Mouse (Mus musculus) adrenal gland, postnatal 25 days (tissue): ENCODE measurements around the gene Akna. TPM values are rescaled to one million over a fixed set of nuclear protein-coding genes. Genes with fewer than 3 reads are reported as not detected.

Experiments
- DNase-seq: peaks from one replicate; pipeline ENCODE4 v3.0.0; 2021; ENCODE audit warnings: mixed read lengths
- total RNA-seq: library from RNA; stranded (reverse); gene quantifications from 2 replicates; pipeline ENCODE4 v1.2.3, GENCODE M21; 2021

Gene Akna
- total RNA-seq, 1 experiment from 2014 or later = 3.8 TPM

GRCm38 (mm10) chr4:63383474-63383873 lies 19.7 kb downstream of the Akna start:
- DNase-seq = no peak

- DNase-seq = no peak
Measured at GRCm38 (mm10) chr4:63382676-63383369, 20.3 kb downstream of the Akna start.

GRCm38 (mm10) chr4:63377483-63377882 lies 25.7 kb downstream of the Akna start:
- DNase-seq = no peak

- no peak for DNase-seq
Measured at GRCm38 (mm10) chr4:63375367-63375766, 27.8 kb downstream of the Akna start.

DNA sequence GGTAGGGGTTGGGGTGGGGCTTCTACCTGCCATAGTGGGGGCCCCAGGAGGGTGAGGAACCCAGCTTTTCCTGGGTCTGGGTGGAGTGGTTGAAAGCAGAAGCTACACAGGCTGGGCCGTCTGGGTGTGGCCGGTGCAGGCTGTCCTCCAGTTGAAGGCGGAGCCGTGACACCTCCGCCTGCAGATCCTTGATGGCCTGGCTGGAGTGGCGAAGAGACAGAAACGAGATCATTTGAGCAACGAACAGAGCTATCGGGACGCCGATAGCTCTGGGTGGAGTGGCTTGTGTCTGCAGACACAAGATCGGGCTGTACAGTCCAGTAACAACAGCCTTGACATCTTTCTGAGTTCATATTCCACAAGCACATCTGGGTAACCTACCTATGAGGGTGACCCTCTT lies 28.8 kb downstream of the Akna start:
- no peak for DNase-seq

- no peak for DNase-seq
Measured at GRCm38 (mm10) chr4:63373404-63373803, 29.8 kb downstream of the Akna start.

DNA sequence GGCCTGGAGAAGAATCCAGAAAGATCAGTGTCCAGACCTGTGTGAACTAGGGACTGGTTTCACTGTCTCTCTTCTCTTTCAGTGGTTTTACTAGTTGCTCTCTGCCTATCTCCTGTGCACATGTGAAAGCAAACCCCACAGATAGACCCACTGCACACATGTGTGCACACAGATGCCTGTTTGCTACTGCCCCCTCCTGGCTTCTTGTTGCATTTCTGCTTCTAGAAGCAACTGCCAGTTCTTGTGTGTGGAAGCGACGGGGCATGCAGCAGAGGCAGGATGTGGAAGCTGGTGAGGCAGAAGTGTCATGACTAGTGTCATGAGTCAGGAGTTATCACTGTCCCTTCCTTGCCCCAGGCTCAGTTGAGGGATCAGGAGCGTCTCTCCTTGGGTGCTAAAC lies 31.3 kb downstream of the Akna start:
- peak; percentile 46 for DNase-seq

DNA sequence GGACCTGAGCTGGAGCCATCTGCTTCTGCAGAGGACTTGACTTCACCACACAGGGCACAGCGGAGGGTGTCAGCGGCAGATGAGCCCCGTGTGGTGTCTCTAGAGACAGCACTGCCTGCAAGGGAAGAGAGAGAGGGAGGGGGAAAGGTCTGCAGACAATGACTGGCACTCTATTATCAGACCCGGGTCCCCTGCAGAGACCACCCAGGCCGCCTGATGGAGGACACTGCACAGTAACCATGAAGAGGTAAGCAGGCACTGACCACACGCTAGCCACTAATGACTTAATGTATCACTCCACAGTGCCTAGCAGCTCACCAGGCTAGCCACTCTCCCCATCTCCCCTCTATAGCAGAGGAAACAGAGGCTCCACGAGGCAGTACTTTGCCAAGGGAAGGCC lies 32.3 kb downstream of the Akna start:
- DNase-seq = no peak

- DNase-seq = peak; percentile 91
Measured at GRCm38 (mm10) chr4:63368577-63368976, 34.6 kb downstream of the Akna start.

- DNase-seq = peak; percentile 33
Measured at GRCm38 (mm10) chr4:63362150-63362549, 41.0 kb downstream of the Akna start, which contains the start of gene Orm2. Orm2 (plus strand) TSS chr4:63362449.

DNA sequence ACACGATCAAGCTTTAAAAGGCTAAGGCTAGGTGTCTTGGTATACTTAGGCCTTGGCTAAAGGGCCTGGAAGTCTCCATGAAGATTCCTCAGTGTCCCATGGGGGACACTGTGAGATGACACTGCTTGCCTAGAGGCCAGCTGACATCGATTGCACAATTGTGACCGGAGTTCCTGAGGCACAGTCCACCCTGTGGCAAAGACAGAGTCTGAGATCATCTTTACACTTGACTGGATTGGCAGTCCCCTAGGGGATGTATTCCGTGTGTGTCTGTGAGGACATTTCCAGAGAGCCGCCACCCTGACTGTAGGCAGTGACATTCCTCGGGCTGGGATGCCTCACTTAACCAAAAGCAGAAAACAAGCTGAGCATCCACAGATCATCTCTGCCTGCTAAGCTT lies 43.3 kb downstream of the Akna start:
- DNase-seq = no peak

GRCm38 (mm10) chr4:63356981-63357570 lies 46.1 kb downstream of the Akna start:
- DNase-seq = no peak

DNA sequence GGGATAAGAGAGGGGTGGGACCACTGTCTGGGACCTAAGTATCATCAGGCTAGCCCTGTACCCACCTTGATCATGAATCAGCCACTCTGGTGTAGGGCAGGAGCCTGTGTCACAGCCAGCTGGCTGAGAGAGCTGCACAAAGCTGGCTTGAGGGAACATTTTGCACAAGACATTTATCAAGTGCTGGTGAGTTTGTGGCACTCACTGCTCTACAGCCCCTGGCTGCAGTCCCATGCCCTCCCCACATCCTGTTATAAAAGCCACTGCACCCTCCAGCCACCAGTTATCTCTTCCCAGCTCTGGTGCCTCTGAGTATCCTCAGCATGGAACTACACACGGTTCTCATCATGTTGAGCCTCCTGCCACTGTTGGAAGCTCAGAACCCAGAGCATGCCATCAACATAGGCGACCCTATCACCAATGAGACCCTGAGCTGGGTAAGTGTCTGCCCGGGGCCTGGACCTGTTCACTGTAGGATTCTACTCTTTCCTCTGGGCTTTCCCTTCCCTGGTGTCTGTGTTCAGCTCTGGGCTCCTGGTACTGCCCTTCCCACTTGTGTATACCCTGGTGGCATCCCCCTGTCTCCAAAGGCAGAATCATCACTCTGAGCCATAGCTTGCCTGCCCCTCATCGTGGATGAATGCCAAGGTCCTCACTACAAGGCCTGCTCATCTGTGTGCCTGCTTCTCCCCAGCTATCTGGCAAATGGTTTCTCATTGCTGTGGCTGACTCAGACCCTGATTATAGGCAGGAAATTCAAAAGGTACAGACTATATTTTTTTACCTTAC lies 47.1 kb downstream of the Akna start, which contains the start of gene Orm3:
TSS of gene Orm3 (plus strand) at position 286 of the 789 bp plus-strand sequence.
- peak; percentile 52 for DNase-seq

DNA sequence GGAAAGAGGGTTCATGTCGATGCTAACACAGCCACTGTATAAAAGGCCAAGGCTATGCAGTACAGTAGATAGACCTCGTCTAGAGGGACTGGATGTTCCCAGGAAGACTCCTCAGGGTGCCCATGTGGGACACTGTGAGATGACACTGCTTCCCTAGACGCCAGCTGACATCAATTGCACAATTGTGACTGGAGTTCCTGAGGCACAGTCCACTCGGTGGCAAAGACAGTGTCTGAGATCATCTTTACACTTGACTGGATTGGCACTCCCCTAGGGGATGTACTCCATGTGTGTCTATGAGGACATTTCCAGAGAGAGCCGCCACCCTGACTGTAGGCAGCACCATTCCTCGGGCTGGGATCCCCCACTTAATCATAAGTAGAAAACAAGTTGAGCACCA lies 54.6 kb downstream of the Akna start:
- no peak for DNase-seq

- DNase-seq = no peak
Measured at GRCm38 (mm10) chr4:63346659-63347058, 56.5 kb downstream of the Akna start.

GRCm38 (mm10) chr4:63345261-63345660 lies 57.9 kb downstream of the Akna start:
- no peak for DNase-seq

DNA sequence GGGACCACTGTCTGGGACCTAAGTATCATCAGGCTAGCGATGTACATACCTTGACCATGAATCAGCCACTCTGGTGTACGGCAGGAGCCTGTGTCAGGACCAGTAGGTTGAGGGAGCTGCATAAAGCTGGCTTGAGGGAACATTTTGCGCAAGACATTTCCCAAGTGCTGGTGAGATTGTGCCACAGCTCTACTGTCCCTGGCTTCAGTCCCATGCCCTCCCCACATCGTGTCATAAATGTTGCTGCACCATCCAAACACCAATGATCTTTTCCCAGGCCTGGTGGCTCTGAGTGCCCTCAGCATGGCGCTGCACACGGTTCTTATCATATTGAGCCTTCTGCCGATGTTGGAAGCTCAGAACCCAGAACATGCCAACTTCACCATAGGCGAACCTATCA lies 58.9 kb downstream of the Akna start, which contains the start of gene Orm1:
TSS of gene Orm1 (plus strand) at position 266 of the 400 bp plus-strand sequence.
- peak; percentile 45 for DNase-seq

DNA sequence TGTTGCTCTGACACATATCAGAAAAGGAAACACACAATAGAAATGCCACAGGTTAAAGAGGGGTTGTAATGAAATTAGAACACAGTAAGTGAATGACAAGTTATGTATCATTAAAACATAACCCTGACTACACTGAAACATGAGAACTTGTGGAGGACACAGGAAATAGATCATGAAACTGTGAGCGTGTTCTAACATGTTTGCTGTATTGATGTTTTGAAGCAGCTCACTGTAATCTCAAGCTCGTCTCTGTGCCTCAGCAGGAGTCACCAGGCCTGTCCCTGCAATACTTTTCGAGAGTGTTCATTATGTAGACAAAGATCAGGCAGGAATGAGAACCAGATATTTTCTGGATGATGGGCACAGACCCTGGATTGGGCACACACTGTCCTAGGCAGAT lies 59.5 kb downstream of the Akna start:
- DNase-seq = no peak

GRCm38 (mm10) chr4:63342491-63342890 lies 60.7 kb downstream of the Akna start:
- DNase-seq = no peak

DNA sequence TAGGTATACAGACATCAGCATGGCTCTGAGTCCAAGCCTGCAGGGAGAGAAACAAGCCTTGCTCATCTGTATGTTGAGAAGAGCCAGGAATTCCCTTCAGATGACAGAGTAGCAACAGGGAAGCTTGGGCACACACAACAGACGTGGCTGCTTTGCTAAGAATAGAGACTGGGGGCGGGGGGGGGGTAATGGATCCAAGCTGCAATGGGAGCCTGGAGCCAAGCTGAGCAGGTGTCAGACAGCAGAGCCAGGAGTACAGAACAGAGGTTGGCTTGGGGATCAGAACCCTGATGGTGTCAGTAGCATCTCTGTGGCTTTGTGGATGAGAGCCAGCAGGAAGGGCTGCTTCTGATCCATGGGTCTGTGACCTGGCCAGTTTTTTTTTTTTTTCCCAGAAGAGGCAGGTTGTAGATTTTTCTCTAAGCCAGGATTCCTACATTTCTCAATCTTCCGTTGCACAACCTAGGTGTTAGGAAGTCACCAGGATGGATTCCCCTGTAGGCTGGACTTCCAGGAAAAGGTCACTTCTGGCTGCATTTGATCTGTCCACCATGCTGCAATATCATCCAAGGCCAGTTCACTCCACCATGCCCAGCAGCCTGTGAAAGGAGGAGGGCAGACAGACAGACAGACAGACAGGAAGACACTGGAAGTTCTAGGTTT lies 64.6 kb downstream of the Akna start:
- DNase-seq = no peak

- DNase-seq = no peak
Measured at GRCm38 (mm10) chr4:63333403-63333802, 69.8 kb downstream of the Akna start.

DNA sequence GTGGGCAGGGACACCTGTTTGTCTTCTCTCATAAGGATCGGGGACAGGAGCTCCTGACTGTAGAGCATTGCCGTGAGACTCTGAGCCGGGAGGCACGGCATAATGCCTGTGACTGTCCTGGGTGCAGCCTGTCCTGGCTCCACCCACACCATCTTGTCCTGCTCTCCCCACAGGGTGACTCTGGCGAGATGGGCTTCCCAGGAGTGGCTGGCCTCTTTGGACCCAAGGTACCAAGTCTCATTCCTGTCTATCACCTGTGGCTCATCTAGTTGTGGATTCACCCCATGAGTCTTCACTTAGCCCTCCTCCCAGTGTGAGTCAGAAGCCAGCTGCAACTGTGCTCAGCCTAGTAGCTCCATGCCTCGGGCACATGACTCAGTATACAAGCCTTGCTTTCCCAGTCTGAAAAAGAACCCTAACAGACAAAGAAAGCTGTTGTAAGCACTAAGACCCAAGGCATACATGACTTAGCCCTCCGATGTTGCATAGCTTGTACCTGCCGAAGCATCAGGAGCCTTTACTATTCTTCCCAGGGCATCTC lies 79.8 kb downstream of the Akna start:
- DNase-seq = no peak
